Mouse (Mus musculus) urinary bladder, postnatal 4 days (tissue): Measurements from ENCODE around the gene Trim71.

ENCODE experiments used
- DNase-seq, 2 experiments: peaks; one replicate each; pipeline ENCODE4 v3.0.0; 2021 to 2022; ENCODE audit warnings: low spot score in 2 of 2

Gene Trim71

DNA sequence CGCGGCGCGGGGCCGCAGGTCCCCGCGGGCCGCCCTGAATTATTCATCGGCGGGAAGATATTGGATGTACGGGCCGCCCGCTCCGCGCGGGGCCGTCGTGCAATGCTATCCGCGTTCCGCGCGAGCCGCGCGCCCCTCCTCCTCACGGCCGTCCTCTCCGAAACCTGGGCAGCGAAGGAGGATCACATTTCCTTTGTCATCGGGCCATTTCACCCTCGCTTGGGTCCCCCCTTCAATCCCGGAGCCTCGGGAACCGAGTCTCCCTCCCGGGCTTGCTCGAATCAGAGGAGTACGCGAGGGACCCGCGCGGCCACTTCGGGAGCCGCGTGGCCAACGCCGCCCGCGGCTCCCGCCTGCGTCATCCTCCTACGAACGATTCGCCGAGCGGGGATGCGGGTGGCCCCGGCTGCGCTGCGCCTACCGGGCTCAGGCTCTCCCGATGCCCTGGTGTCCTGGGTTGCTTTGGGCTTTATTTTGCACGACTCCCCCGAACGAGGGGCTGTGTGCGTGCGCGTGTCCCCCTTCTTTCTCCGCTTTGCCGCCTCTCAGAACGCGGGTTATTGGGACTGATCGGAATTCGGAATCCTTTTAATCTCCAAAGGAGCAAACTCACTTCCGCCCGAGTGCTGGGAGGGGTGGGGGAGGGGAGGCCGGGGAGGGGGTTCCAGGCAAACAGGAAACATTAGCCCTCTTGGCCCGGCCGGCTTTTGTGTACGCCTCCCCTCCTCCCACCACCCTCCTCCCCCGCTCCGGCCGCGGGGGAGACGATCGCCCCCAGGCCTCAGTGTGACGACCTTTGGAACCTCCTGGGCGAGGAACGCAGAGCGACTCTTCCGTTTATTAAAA, at the start of gene Trim71:
Trim71 (minus strand) TSS at position 609 of the 846 bp plus-strand sequence.
- DNase-seq: no peak

DNA sequence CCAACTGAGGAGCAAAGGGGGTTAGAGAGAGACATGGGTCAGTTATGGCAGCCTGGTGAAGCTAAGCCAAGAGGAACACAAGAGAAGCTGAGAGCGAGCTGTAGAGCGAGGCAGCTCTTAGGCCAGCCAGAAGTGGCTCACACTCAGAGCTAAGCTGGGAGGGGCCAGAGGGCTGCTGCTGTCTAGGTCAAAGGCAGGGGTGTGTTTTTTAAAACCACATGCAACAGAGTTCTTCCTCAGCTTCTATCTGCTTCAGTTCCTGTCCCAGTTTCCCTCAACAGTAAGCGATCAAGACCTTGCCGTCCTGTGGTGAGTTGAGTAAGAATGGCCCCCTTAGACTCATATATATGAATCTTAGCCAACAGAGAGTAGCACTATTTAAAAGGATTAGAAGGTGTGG, 48.9 kb upstream of the Trim71 start:
- no peak for DNase-seq

DNA sequence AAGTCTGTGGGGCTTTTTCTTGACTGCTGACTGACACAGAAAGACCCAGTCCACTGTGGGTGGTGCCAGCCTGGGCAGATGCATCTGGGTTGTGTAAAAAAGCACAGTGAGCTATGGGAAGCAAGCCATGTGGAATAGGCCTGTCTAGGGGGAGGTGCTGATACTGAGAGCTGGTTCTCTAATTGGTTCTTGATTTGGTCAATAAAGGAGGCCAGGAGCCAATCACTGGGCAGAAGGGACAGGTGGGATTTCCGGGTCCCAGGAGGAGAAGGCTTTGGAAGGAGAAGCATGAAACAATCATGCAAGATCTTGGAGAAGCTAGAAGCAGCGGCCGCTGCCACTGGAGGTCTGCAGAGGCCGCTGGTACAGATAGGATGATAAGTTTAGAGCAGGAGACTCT, 48.4 kb upstream of the Trim71 start:
- no peak for DNase-seq

DNA sequence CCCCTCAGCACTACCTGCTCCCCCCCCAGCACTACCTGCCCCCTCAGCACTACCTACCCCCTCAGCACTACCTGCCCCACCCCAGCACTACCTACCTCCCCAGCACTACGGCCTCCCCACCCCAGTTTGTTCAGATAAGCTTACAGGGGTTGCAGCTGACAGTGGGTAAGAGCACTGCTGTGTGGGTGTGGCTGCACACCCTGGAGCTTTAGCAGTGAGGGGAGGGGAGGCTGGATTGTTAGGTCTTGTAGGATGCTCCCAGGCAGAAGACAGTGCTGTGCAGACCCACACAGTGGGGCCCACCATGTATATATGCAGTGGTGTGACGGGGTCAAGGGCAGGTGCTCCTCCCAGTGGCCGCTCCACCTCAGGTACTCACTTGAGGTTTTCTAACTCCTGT, 46.1 kb upstream of the Trim71 start:
- no peak for DNase-seq

DNA sequence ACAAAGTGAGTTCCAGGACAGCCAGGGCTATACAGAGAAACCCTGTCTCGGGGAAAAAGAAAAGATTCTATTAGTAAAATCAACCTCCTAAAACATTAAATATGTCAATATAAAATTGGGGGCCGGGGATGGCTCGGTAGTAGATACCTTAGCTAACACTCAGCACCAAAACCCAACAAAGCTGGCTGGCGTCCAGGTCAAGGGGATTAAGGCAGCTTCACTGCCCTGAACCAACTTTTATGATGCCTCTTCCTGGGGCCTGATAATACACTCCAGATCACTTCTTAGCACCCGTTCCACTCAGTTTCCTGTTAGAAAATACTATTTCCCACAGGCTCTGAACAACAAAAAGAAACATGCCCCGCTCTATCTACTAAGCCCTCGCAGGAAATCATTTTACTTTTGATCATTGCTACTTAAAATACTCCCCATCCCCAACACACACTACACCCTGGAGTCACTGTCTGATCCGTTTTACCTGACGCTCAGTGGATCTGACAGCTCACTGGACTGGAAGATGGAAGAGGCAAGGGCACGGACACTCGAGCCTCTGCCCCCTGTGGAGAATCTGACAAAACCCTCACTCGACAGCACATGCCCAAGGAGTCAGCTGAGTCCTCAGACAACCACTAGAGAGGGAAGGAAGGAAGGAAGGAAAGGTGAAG, 39.8 kb upstream of the Trim71 start:
- no peak for DNase-seq

DNA sequence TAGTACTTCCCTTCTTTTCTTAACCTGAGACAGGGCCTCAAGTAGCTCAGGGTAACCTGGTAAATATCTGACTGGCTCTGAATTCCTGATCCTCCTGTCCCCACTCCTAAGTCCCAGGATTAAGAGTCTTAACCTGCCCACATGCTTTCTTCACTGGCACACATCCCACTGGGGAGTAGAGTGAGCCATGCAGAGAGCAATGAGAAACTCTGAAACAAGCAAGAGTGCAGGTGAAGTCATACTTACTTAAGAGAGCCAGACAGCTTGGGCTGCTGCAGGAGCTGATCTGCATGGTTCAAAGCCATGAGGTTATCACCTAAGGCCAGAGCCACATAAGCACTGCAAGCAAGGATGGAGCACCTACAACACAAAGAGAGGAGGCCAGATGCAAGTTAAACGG, 36.9 kb upstream of the Trim71 start:
- DNase-seq: no peak

DNA sequence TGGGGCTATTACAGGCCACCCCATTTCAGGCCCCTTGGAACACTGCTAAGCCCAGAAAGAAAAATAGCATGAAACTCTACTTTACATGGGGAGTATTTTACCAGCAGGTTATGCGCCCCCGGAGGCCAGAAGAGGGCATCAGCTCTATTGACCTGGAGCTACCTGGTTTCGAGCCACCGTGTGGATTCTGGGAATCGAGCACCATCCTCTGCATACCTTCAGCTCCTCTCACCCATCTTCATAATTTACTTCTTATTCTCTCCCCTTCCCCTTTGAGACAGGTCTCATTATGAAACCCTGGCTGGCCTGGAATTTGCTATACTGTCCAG, 20.8 kb upstream of the Trim71 start:
- DNase-seq: no peak

DNA sequence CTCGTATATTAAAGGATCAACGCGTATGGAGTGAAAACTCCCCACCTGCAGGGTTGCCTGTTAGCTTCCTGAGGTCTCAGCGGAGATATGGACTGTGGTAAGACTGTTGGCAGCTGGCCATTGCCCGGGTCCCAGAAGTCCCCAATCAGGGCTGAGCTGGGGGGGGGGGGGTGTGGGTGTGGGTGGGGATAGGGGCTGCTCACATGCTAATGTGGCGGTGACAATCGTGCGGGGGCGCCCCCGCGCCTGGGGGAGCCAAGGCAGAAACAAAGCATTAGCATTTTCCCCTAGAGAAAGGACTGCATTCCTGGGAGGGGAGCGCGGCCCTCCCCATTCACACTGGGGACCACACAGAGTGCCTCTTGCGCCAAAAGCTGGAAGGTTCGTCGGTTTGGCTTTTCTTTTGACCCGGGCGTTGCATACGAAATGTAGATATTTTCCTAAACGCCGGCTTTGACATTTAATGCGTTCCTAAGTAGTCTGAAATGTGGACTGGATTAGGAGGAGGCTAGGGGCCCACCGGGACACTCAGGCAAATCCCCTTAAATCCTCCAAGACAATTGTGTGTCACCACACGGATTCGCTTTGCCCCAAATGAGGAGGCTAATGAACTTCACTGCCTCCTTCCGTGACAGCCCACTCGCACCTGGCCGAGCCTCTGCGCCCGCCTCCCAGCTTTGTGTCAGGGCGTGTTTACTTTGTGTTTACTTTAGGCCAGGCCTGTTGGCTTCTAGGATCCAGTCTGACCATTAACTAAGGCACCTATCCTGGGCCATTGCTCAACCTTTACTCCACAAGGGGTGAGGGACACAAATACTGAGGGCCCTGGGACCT, 20.2 kb upstream of the Trim71 start:
- DNase-seq: no peak

DNA sequence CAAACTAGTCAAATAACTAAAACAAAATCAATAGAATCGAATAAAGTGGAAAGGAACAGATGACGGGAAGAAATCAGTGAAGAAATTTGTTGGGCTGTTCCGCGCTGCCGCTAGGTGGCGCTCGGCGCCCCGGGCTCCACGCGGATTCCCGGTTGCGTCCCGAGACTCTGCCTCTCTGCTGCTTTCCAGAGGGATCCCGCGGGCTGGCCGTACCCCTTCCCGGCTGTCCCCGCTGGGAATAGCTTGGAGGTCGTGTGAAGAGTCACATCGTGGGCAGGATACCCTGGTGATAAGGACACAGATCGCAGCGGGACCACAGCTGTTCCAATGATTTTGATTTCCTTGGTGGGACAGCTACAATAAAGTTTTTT, 19.6 kb upstream of the Trim71 start:
- peak; percentile 57 to 74 for DNase-seq

DNA sequence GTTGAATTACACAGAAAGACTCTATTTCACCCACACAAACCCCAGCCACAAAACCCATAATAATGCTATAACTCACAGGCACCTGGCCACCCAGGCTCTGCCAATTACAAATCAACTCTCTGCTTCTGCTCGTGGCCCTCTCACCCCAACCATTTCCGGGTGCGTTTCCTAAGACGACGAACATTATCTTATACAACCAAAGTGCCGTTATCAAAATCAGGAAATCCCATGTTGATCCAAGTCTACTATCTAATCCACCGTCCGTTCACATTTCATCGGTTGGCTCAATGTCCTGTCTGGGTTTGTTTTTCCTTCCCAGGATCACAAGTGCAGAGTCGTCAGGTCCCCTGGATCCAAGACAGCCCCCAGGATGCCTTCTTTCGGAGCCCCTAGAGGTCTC, 14.5 kb upstream of the Trim71 start:
- no peak for DNase-seq

DNA sequence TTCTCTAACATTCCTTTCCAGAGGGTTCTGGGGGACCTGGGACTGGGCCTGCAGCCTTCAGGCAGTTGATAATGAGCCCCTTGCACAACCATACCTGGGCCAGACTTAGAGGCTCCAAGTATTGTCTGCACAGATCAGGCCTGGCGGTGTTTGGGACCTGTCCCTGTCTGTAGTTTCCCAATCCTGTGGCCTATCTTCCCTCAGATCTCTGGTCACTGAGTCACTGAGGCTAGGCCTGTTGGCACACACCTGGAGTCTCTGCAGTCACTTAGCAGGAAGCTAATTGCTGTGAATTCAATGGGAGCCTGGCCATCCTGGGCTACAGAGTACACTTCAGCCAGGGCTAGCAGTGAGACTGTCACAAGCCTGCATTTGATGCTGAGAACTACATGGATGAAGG, 11.8 kb upstream of the Trim71 start:
- DNase-seq: no peak

DNA sequence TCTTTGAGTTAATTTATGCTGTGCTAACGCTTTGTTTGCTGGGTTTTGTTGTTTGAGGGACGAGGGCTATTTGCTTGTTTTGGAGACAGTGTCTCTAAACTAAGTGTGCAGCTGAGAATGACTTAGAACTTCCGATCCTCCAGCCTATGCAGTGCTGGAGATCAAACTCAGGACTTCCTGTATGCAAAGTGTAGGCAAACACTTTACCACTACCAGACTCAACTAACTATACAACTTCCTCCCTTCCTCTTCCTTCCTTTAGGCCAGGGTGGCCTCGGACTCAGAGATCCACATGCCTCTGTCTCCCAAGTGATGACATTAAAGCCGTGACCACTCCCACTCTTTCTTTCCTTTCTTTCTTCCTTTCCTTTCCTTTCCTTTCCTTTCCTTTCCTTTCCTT, 9.4 kb upstream of the Trim71 start:
- DNase-seq: no peak

DNA sequence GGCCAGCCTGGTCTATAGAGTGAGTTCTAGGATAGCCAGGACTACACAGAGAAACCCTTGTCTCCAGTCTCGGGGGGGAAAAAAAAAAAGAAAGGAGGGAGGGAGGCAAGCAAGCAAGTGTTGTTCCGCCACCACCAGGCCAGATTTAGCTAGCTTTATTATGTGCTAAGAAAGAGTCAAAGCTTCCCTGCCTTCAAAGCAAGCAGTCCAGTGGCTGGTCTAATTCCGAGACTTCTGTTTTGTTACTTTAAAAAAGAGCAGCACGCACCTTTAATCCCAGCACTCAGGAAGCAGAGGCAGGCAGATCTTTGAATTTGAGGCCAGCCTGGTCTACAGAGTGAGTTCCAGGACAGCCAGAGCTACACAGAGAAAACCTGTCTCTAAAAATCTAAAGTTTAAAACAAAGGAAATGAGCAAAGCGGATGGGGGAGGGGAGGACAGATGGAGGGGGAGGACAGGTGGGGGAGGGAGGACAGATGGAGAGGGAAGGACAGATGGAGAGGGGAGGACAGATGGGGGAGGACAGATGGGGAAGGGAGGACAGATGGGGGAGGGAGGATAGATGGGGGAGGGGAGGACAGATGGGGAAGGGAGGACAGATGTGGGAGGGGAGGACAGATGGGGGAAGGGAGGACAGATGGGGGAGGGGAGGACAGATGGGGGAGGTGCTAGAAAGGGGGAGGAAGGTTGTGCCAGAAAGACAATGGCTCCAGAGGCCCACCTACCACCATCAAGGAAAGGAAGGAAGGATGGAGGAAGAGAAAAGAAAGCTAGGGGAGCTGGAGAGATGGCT, 4.7 kb upstream of the Trim71 start:
- DNase-seq: no peak

DNA sequence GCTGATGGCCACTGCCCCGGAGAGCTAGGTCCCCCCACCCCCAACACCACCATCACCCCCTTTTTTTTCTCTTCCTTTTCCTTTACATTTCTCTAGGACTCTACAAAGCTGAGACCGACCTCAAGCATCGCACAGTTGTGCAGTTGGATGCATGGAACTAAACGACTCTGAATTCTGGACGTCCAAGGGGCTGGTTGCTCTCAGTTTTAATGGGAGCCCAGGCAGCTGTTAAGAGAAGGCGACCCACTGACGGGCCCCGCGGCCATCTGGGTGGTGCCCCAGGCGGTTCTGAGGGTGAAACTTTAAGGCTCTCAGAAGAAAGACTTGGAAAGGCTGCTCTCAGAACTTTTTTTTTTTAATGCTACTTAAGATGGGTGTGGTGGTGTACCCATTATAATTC, 498 bp upstream of the Trim71 start:
- DNase-seq: no peak

DNA sequence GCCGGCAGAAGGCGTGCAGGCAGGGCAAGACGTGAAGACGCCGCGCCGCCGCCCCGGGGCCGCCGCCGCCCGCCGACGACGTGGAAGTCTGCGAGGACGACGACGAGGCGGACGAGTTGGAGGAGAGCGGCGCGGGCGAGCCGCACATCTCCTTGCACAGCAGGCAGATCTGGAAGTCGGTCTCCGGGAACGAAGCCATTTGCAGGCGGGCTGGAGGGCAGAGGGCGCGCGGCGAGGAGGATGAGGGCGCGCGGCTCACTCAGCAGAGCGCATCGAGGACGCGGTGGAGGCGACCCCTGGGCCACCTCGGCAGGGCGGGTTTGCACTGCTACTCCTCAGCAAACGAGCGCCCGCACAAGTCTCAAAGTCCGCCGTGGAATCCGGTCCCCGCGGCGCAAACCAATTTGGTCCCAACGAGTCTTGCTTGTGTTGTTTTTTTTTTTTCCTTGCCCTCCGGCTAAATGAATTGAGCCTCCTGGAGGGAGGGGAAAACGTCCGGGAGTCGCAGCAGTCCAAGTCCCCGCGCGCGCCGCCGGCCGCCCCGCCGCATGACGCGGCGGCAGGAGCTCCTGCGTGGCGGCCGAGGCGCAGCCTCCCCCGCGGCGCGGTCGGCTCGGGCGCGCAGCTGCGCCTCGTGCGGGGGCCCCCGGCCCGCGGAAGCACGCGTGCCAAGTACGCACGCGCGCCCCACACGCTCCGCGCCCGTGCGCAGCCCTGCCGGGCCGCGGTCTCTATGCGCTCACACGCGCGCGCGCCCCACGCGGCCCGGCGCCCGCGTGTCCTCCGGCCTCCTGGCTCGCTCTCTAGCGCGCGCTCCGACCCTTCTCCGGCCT, 1.0 kb downstream of the Trim71 start:
- DNase-seq: no peak

DNA sequence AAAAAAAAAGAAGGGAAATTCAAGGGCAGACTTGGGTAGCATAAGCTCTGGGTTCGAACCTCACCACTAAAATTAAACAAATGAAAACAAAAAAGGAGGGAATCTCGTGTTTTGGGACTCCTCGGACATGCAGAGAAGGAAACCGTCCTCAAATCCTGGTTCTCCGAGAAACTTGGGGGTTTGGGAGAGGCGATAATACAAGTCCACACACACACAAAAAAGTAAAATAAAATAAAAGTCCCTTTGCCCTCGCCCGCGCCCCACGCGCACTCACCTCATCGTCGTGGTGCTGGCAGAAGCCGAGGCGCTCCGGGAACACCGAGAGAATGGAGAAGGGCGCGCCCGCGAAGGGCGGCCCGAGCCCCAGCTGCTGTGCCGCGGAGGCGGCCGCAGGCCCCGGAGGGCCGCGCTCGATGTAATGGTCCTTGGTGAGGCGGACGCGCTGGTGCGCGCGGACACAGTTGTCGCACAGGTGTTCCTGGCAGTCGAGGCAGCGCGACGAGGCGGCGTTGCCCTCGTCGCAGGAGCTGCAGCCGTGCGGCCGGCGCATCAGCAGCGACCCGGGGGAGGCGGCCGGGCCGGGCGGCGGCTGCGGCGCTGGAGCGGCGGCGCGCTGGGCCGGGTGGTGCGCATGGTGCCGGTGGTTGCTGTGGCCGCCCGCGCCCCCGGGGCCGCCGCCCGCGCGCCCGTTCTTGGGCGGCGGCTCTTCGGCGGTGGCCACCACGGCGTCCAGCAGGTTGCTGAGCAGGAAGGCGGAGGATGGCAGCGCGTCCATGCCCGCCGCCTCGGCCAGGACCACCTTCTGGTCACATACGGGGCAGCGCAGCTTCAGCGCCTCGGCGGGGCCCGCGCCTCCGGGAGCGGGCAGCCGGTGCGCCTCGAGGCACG, 1.9 kb downstream of the Trim71 start:
- no peak for DNase-seq

DNA sequence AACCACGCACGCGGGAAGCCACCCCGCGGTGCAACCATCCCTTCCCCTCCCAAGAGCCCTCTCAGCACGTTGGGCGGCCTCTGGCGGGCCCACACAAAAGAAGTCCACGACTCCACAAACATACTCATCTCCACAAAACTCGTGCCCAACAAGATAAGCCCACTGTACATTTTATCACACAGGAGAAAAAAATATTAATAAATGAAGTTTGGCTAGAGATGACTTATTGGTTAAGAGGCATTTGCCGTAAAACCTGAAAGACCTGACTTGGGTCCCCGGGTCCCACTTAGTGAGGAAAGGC, 2.5 kb downstream of the Trim71 start:
- no peak for DNase-seq

DNA sequence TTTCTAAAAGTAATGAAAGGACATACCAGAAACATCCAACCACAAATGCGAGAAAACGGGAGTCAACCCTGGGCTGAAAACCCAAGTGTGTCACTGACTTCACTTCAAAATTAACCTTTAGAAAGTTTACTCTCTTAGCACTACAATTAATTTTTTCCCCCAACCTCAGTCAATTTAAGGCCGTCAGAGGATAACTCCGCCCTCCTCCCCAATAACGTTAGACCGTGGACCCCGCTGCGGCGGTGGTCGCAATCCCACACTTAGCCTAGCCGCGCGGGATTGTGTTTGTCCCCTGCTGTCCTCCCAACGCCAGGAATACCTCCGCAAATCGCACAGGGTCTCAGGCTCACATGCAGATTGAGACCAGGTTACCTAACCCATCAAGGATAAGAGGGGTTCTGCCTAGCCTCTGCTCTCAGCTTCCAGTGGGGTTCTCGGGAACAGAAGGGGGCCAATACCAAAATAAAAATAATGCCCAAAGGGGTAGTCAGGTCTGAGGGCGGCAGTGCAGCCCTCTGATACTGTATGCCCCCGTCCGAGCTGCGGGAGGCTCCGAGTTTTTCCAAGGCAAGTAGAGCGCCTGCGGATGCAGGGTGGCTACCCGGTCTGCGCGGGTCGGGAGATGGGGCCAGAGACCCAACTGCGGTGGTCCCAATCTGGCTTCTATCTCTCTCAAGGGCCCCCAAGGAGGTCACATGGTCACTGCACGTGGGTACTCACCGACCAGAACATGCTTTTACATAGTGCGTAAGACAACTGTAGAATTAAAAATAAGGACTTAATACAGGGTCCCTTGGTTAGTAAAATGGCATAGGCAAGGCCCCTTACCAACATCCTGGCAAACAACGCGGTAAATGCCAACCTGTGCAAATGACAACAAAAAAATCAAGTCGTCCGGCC, 3.1 kb downstream of the Trim71 start:
- DNase-seq: no peak

DNA sequence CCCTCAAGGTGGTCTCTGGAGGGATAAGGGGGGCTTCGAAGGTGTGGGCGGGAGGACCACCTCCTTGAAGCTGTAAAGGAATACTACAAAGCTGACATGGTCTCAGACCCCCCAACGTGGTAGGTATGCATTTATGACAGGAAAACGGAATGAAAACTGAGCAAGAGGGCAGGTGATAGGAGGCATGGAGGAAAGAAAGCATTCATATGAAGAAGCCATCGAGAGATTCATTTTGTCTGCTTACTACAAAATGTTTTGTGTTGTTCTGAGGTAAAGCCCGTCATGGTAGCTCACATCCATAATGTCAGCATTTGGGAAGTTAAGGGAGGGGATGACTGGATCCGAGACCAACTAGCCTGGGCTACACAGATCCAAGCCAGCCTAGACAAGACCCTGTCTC, 4.0 kb downstream of the Trim71 start:
- DNase-seq: no peak
